Mouse (Mus musculus) embryonic facial prominence, embryonic 10.5 days (tissue): ENCODE data around the gene Lhpp. TPM values are rescaled to one million over a fixed set of nuclear protein-coding genes. Genes with fewer than 3 reads are reported as not detected.

ENCODE experiments used
- DNase-seq: peaks from one replicate; pipeline ENCODE4 v3.0.0-alpha.2; 2017; ENCODE audit warnings: low spot score
- H3K27ac ChIP-seq: fragments of 300-500 bp; sonication (generic); replicated peaks from 2 replicates; pipeline ENCODE4 v1.5.1; 2016; ENCODE audit warnings: mild to moderate bottlenecking
- H3K27me3 ChIP-seq: fragments of 300-500 bp; sonication (generic); replicated peaks from 2 replicates; pipeline ENCODE4 v1.6.1; 2016; ENCODE audit warnings: low read depth, mild to moderate bottlenecking; ENCODE audit not compliant: poor library complexity, severe bottlenecking
- H3K36me3 ChIP-seq: fragments of 300-500 bp; sonication (generic); replicated peaks from 2 replicates; pipeline ENCODE4 v1.6.1; 2016; ENCODE audit warnings: mild to moderate bottlenecking, moderate library complexity
- H3K4me1 ChIP-seq: fragments of 300-500 bp; sonication (generic); 2 replicates; pipeline ENCODE4 v1.6.1; 2016
- H3K4me3 ChIP-seq: fragments of 300-500 bp; sonication (generic); 2 replicates; pipeline ENCODE4 v1.5.1; 2016; ENCODE audit warnings: mild to moderate bottlenecking, moderate library complexity
- H3K9me3 ChIP-seq: fragments of 300-500 bp; sonication (generic); 2 replicates; pipeline ENCODE4 v1.6.1; 2016; ENCODE audit warnings: mild to moderate bottlenecking
- WGBS: fragments of 180-500 bp; shearing (Covaris S2); methylation state at CpG from one replicate; pipeline ENCODE4 v1.1.7; 2016; 5-methylcytosine and 5-hydroxymethylcytosine counted together
- polyA plus RNA-seq: library from polyadenylated mRNA; unstranded; fragments of >200 nt; fragmentation: Nextera tagmentation; extraction: Ambion mirVana; gene quantifications from 2 replicates; pipeline ENCODE4 v1.2.1, GENCODE M21; 2016

The Lhpp gene
- polyA plus RNA-seq = 15.5 TPM in 2 replicates

DNA sequence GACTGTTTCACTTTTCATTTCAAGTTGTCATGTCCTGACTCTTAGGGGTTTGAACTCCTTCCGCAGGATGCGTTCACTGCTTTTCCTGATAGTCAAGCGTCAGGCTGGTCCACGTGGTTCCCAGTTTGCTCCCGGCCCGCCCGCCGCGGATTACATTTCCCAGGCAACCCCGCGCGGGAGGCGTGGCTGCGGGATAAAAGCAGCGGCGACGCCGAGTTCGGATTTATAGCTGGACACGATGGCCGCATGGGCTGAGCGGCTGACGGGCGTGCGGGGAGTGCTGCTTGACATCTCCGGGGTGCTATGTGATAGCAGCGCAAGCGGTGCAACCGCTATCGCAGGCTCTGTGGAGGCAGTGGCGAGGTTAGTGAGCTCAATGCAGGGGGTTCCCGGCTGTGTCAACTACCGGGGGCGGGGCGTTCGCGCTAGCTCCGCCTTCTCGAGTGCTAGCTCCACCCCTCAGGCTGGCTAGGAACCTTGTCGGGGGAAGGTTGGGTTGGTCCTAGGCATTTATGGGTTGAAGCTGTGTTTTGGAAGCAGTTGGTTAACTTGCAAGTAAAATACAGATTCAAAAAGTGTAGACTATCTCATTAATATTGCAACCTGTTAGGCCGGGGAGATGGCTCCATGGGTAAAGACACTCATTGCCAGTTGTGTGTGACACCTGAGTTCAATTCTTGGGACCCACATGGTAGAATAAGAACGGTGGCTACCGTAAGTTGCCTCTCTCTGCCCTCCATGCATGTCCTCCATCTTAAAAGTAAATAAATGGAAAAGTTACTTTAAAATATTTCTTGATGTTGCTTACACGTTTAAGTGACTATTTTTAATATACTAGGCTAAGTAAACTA is at the start of gene Lhpp:
TSS of gene Lhpp (plus strand) at position 171 of the 851 bp plus-strand sequence.
- Histone ChIP-seq H3K27ac (peak within 1 kb of the TSS; percentile 76), H3K4me3 (peak within 1 kb of the TSS; percentile 66), H3K36me3 (no peaks in the 10 kb centered on the region), H3K9me3 (no peaks in the 10 kb centered on the region), H3K4me1 (peaks cover 25% of the 10 kb centered on the region), H3K27me3 (peaks cover 70% of the 10 kb centered on the region)
- WGBS = 8% methylated on average over 44 of the region's 44 CpGs
- DNase-seq = peak; percentile 90

DNA sequence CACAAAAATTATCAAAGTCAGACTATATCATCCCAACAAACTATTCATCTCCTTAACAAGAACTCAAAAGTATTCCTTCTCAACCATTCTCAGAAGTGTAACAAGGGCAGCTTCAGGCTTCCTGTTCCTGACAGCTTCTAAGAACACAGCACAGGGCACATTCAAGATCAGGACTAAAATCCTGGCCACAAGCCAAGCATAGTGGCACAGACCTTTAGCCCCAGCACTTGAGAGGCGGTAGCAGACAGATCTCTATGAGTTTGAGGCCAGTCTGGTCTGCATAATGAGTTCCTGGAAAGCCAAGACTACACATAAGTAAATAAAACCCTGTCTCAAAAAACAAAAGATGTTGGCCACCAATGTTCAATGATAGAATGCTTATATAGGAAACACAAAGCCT is 44.6 kb upstream of the Lhpp start:
- H3K4me3 ChIP-seq = no peak overlapping the region
- H3K9me3 ChIP-seq = no peaks in the 10 kb centered on the region
- WGBS = 87% methylated on average over 1 of the region's 1 CpGs
- peaks cover 86% of the 10 kb centered on the region for H3K36me3 ChIP-seq
- no peaks in the 10 kb centered on the region for H3K27me3 ChIP-seq
- H3K4me1 ChIP-seq = no peaks in the 10 kb centered on the region
- DNase-seq = no peak
- H3K27ac ChIP-seq = no peak overlapping the region

DNA sequence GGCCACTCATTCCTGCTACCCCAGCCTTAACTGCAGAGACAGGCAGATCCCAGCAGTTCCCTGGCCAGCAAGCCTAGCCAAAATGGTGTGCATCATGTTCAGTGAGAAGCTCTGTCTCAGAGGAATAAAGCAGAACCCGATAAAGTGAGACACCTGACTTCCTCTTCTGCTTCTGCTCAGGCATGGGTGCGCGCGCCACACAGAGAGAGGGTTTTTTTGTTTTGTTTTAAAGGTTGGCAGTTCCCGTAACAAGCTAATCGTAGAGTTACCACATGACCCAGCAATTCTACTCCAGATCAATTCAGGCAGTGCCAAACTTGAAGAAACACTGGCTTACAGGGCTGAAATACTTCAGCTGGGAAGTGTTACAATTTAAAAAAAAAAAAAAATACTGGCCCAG is 41.6 kb upstream of the Lhpp start:
- Histone ChIP-seq H3K9me3 (no peaks in the 10 kb centered on the region), H3K36me3 (peaks cover 56% of the 10 kb centered on the region), H3K27ac (no peak overlapping the region), H3K4me1 (peaks cover 22% of the 10 kb centered on the region), H3K27me3 (no peaks in the 10 kb centered on the region), H3K4me3 (no peak overlapping the region)
- DNase-seq = no peak
- WGBS = 95% methylated on average over 6 of the region's 6 CpGs

- H3K27me3 ChIP-seq = no peaks in the 10 kb centered on the region
- no peak for DNase-seq
- H3K27ac ChIP-seq = no peak overlapping the region
- peaks cover 44% of the 10 kb centered on the region for H3K36me3 ChIP-seq
- H3K4me3 ChIP-seq = no peak overlapping the region
- H3K9me3 ChIP-seq = no peaks in the 10 kb centered on the region
- peaks cover 26% of the 10 kb centered on the region for H3K4me1 ChIP-seq
- 91% methylated on average over 5 of the region's 5 CpGs for WGBS
Observed at GRCm38 (mm10) chr7:132570071-132570470, 40.4 kb upstream of the Lhpp start.

- peaks cover 34% of the 10 kb centered on the region for H3K4me1 ChIP-seq
- 85% methylated on average over 8 of the region's 8 CpGs for WGBS
- no peaks in the 10 kb centered on the region for H3K9me3 ChIP-seq
- H3K27me3 ChIP-seq = no peaks in the 10 kb centered on the region
- H3K27ac ChIP-seq = no peak overlapping the region
- peaks cover 36% of the 10 kb centered on the region for H3K36me3 ChIP-seq
- no peak for DNase-seq
- H3K4me3 ChIP-seq = no peak overlapping the region
Observed at GRCm38 (mm10) chr7:132571481-132571880, 39.0 kb upstream of the Lhpp start.

- H3K27me3 ChIP-seq = peaks cover 10% of the 10 kb centered on the region
- H3K27ac ChIP-seq = no peak overlapping the region
- no peaks in the 10 kb centered on the region for H3K9me3 ChIP-seq
- no peak overlapping the region for H3K4me3 ChIP-seq
- no peak for DNase-seq
- WGBS = 67% methylated on average over 3 of the region's 3 CpGs
- peaks cover 40% of the 10 kb centered on the region for H3K4me1 ChIP-seq
- H3K36me3 ChIP-seq = peaks cover 25% of the 10 kb centered on the region
Observed at GRCm38 (mm10) chr7:132572738-132573137, 37.7 kb upstream of the Lhpp start.

GRCm38 (mm10) chr7:132573205-132573604 is 37.2 kb upstream of the Lhpp start:
- 46% methylated on average over 6 of the region's 6 CpGs for WGBS
- Histone ChIP-seq H3K27me3 (peaks cover 15% of the 10 kb centered on the region), H3K27ac (no peak overlapping the region), H3K4me3 (no peak overlapping the region), H3K36me3 (peaks cover 21% of the 10 kb centered on the region), H3K9me3 (no peaks in the 10 kb centered on the region), H3K4me1 (peaks cover 40% of the 10 kb centered on the region)
- no peak for DNase-seq

DNA sequence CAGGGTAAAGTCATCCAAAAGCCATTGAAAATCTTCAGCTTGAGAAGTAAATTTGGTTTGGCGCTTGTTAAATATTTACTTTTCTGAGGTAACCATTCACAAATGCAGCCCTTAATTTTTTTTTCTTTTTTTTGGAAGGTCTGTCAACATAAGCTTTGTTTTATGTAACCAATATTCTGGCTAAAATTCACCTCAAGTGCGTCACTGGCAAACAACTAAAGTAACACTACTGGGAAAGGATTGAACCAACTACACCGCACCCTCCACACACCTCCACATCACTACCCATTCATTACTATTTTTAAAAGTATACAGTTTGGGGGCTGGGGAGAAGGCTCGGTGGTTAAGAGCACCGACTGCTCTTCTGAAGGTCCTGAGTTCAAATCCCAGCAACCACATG is 35.8 kb upstream of the Lhpp start:
- Histone ChIP-seq H3K27me3 (peaks cover 26% of the 10 kb centered on the region), H3K4me3 (no peak overlapping the region), H3K4me1 (peaks cover 40% of the 10 kb centered on the region), H3K36me3 (peaks cover 6% of the 10 kb centered on the region), H3K27ac (no peak overlapping the region), H3K9me3 (peaks cover 4% of the 10 kb centered on the region; the same call in 1 of the 2 replicates)
- DNase-seq = no peak
- WGBS = 91% methylated on average over 5 of the region's 5 CpGs

- H3K4me1 ChIP-seq = peaks cover 40% of the 10 kb centered on the region
Observed at GRCm38 (mm10) chr7:132575623-132576022, 34.8 kb upstream of the Lhpp start.

GRCm38 (mm10) chr7:132576116-132576650 is 34.3 kb upstream of the Lhpp start, which contains the start of gene Oat:
Gene Oat, minus strand, starts transcription at chr7:132576398.
- H3K36me3 ChIP-seq = no peaks in the 10 kb centered on the region
- H3K27ac ChIP-seq = peak within 1 kb of the TSS; percentile 95
- peak within 1 kb of the TSS; percentile 85 for H3K4me3 ChIP-seq
- DNase-seq = peak; percentile 97
- H3K9me3 ChIP-seq = peaks cover 4% of the 10 kb centered on the region; the same call in 1 of the 2 replicates
- H3K4me1 ChIP-seq = peaks cover 40% of the 10 kb centered on the region
- H3K27me3 ChIP-seq = peaks cover 40% of the 10 kb centered on the region
- under 1% methylated on average over 49 of the region's 49 CpGs for WGBS

More at GRCm38 (mm10) chr7:132575623-132576022, 34.8 kb upstream of the Lhpp start:
- peak; percentile 90 for DNase-seq
- H3K27me3 ChIP-seq = peaks cover 35% of the 10 kb centered on the region
- peaks cover 4% of the 10 kb centered on the region; the same call in 1 of the 2 replicates for H3K9me3 ChIP-seq
- peak overlapping the region; percentile 85 for H3K4me3 ChIP-seq
- H3K36me3 ChIP-seq = no peaks in the 10 kb centered on the region
- peak overlapping the region; percentile 95 for H3K27ac ChIP-seq
- under 1% methylated on average over 13 of the region's 13 CpGs for WGBS

- peak overlapping the region; percentile 95; the same call in 1 of the 2 replicates for H3K27ac ChIP-seq
- H3K9me3 ChIP-seq = peaks cover 4% of the 10 kb centered on the region; the same call in 1 of the 2 replicates
- WGBS = 53% methylated on average over 4 of the region's 4 CpGs
- H3K27me3 ChIP-seq = peaks cover 40% of the 10 kb centered on the region
- peaks cover 36% of the 10 kb centered on the region for H3K4me1 ChIP-seq
- H3K4me3 ChIP-seq = peak overlapping the region; percentile 85
- DNase-seq = no peak
- no peaks in the 10 kb centered on the region for H3K36me3 ChIP-seq
Observed at GRCm38 (mm10) chr7:132576891-132577290, 33.5 kb upstream of the Lhpp start.

DNA sequence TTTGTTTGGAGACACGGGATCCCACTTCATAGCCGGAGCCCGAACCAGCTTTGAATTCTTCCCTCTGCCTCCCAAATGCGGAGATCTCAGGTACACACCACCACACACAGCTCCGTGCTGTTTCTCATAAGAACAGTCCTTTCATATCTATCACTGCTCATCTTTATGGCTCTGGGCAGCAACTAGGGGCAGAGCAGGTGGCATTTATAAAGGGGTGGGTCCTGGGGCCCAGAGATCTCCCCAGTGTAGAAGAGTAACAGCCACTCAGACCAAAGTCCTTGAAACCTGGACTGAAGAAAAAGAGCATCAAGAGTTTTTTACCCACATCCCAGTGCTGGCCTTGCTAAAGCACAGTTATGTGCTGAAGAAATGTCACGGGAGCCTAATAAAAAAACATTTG is 29.9 kb upstream of the Lhpp start:
- peaks cover 40% of the 10 kb centered on the region for H3K27me3 ChIP-seq
- H3K27ac ChIP-seq = no peak overlapping the region
- no peak for DNase-seq
- H3K4me3 ChIP-seq = no peak overlapping the region
- WGBS = 80% methylated on average over 6 of the region's 6 CpGs
- peaks cover 4% of the 10 kb centered on the region; the same call in 1 of the 2 replicates for H3K9me3 ChIP-seq
- H3K36me3 ChIP-seq = no peaks in the 10 kb centered on the region
- peaks cover 10% of the 10 kb centered on the region for H3K4me1 ChIP-seq
